Mouse (Mus musculus): Measurements from ENCODE around the gene Herpud1. TPM values are rescaled to one million over a fixed set of nuclear protein-coding genes. Genes with fewer than 3 reads are reported as not detected.

Gene Herpud1
- total and polyA plus RNA-seq, 2 experiments: 421 to 575 TPM

DNA sequence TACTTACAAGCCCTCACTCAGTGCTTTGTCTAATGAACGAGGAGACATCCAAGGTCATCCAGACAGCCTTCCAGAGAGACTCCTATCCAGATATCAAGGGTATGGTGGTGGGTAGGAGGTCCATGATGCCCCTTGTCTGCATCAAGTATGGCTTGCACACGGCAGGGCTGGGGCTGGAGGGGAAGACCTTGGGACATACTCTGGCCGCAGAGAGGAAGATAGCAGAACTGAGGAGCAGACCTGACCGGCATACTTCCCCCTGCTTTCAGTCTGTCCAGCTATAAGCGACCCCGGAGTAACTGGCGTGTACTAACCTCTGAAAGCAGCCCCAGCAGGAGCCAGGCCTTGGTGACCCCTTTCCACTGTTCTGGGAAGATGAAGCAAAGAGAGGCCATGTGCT is 23.3 kb downstream of the Herpud1 start:
- no peak for DNase-seq (ENCODE audit: extremely low read depth, low read depth, low spot score)
- no peak overlapping the region for H3K9ac ChIP-seq (ENCODE audit: low read depth, low read length)
- H3K27ac ChIP-seq (replicated peaks; ENCODE audit: insufficient read depth, low read depth, low read length): no peak overlapping the region
- no peaks in the 10 kb centered on the region for H3K79me2 ChIP-seq (ENCODE audit: control insufficient read depth, insufficient read depth, low read length)
- H3K36me3 ChIP-seq (ENCODE audit: control insufficient read depth, insufficient read depth, low read length): no peaks in the 10 kb centered on the region
- no peak for TF ChIP-seq POLR2A (IDR thresholded peaks at IDR 0.05; ENCODE audit: extremely low read depth, insufficient read depth, low read length)
- no peak for TF ChIP-seq CTCF (IDR thresholded peaks at IDR 0.05; ENCODE audit: low read depth, low read length)
- H3K4me3 ChIP-seq (ENCODE audit: insufficient read depth, low read depth, low read length): no peak overlapping the region
- H3K27me3 ChIP-seq (ENCODE audit: control insufficient read depth, insufficient read depth, low read length): no peaks in the 10 kb centered on the region
- WGBS: 93% methylated on average over 7 of the region's 7 CpGs
- no peaks in the 10 kb centered on the region for H3K4me1 ChIP-seq (ENCODE audit: control insufficient read depth, insufficient read depth, low read length)

DNA sequence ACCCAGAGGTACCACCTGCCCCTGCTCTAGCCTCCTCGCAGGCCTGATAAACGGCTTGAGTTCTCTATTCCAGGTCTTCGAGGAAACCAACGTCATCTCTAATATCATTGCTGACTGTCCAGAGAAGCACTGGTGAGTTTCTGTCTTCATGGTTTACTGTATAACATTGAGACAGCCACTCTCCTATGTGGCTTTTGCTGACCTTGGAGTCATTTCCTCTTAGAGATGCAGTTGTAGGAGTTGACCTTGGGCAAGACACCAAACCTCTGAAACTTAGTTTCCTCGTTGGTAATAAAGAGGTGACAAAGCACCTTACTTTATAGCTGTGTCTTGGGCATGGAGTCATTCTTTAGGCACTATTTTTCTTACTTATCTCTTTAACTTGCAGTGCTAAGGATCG is 26.3 kb downstream of the Herpud1 start:
- no peak overlapping the region for H3K27ac ChIP-seq (replicated peaks; ENCODE audit: insufficient read depth, low read depth, low read length)

DNA sequence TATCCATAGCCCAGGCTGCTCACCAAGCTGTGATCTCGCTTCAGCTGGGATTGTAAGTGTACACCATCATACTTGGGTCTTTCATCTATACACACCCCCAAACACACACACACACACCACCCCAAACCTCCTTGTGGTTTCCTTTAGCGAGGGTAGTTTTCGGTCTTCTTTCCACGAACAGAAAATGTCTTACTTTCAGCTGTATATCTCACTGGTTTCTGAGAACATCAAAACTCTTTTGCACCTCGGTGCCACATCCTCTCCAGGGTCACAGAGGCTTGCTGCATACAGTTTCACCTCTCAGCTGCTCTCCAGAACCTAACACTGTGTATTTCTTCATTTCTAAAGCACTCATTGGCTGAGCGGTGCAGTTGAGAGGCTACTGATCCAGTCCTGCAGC is 27.3 kb downstream of the Herpud1 start:
- no peak for DNase-seq (ENCODE audit: extremely low read depth, low read depth, low spot score)
- TF ChIP-seq POLR2A (IDR thresholded peaks at IDR 0.05; ENCODE audit: extremely low read depth, insufficient read depth, low read length) (no peak), CTCF (IDR thresholded peaks at IDR 0.05; ENCODE audit: low read depth, low read length) (no peak)
- 88% methylated on average over 6 of the region's 6 CpGs for WGBS
- Histone ChIP-seq H3K9ac (ENCODE audit: low read depth, low read length) (no peak overlapping the region), H3K27me3 (ENCODE audit: control insufficient read depth, insufficient read depth, low read length) (no peaks in the 10 kb centered on the region), H3K36me3 (ENCODE audit: control insufficient read depth, insufficient read depth, low read length) (no peaks in the 10 kb centered on the region), H3K4me3 (ENCODE audit: insufficient read depth, low read depth, low read length) (no peak overlapping the region), H3K27ac (replicated peaks; ENCODE audit: insufficient read depth, low read depth, low read length) (no peak overlapping the region), H3K4me1 (ENCODE audit: control insufficient read depth, insufficient read depth, low read length) (no peaks in the 10 kb centered on the region), H3K79me2 (ENCODE audit: control insufficient read depth, insufficient read depth, low read length) (no peaks in the 10 kb centered on the region)

More for the DNA sequence above, 26.3 kb downstream of the Herpud1 start:
- H3K36me3 ChIP-seq (ENCODE audit: control insufficient read depth, insufficient read depth, low read length): no peaks in the 10 kb centered on the region
- 82% methylated on average over 6 of the region's 6 CpGs for WGBS
- no peak overlapping the region for H3K9ac ChIP-seq (ENCODE audit: low read depth, low read length)
- H3K27me3 ChIP-seq (ENCODE audit: control insufficient read depth, insufficient read depth, low read length): no peaks in the 10 kb centered on the region
- no peak for DNase-seq (ENCODE audit: extremely low read depth, low read depth, low spot score)
- no peak overlapping the region for H3K4me3 ChIP-seq (ENCODE audit: insufficient read depth, low read depth, low read length)
- no peaks in the 10 kb centered on the region for H3K4me1 ChIP-seq (ENCODE audit: control insufficient read depth, insufficient read depth, low read length)
- TF ChIP-seq CTCF (IDR thresholded peaks at IDR 0.05; ENCODE audit: low read depth, low read length) (no peak), POLR2A (IDR thresholded peaks at IDR 0.05; ENCODE audit: extremely low read depth, insufficient read depth, low read length) (no peak)
- H3K79me2 ChIP-seq (ENCODE audit: control insufficient read depth, insufficient read depth, low read length): no peaks in the 10 kb centered on the region

DNA sequence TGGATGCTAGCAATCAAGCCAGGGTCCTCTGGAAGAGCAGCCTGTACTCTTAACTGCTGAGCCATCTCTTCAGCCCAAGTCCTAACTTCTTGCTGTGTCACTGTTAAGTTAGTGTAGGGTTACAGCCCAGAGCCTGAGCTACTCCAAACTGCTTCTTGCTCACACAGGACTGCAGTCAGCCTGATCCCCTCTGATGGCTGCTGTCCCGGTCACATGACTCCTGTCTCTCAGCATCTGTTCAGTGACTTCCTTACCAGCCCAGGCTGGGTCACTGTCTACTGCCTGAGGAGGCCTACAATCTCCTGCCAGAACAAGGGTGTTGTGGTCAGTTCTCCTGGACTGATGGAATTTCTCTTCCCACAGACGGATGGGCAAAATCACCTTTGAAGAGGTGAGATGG is 29.0 kb downstream of the Herpud1 start:
- no peak overlapping the region for H3K27ac ChIP-seq (replicated peaks; ENCODE audit: insufficient read depth, low read depth, low read length)
- H3K9ac ChIP-seq (ENCODE audit: low read depth, low read length): no peak overlapping the region
- no peak overlapping the region for H3K4me3 ChIP-seq (ENCODE audit: insufficient read depth, low read depth, low read length)
- 79% methylated on average over 2 of the region's 2 CpGs for WGBS
- H3K4me1 ChIP-seq (ENCODE audit: control insufficient read depth, insufficient read depth, low read length): no peaks in the 10 kb centered on the region
- H3K27me3 ChIP-seq (ENCODE audit: control insufficient read depth, insufficient read depth, low read length): no peaks in the 10 kb centered on the region
- DNase-seq (ENCODE audit: extremely low read depth, low read depth, low spot score): no peak
- H3K36me3 ChIP-seq (ENCODE audit: control insufficient read depth, insufficient read depth, low read length): no peaks in the 10 kb centered on the region
- TF ChIP-seq CTCF (IDR thresholded peaks at IDR 0.05; ENCODE audit: low read depth, low read length) (no peak), POLR2A (IDR thresholded peaks at IDR 0.05; ENCODE audit: extremely low read depth, insufficient read depth, low read length) (no peak)
- H3K79me2 ChIP-seq (ENCODE audit: control insufficient read depth, insufficient read depth, low read length): no peaks in the 10 kb centered on the region

DNA sequence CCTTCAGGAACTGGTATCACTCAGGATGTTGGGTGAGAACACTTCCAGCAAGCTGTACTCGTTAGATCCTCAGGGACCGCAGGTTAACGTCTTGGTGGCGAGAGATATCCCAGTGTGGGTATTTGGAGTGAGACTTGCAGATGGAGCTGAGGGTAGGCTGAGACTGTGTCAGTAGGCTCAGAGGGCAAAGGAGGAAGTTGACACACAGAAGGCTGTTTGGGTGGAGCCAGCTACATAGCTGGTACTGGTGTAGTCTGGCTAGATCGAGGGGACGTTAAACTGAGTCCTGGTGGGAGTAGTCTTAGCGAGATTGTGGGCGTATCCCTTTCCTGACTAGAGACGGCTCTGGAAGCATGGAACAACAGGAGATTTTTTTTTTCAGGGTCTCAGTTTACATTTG is 31.8 kb downstream of the Herpud1 start:
- H3K27ac ChIP-seq (replicated peaks; ENCODE audit: insufficient read depth, low read depth, low read length): no peak overlapping the region
- no peaks in the 10 kb centered on the region for H3K4me1 ChIP-seq (ENCODE audit: control insufficient read depth, insufficient read depth, low read length)
- TF ChIP-seq POLR2A (IDR thresholded peaks at IDR 0.05; ENCODE audit: extremely low read depth, insufficient read depth, low read length): no peak
- no peak for TF ChIP-seq CTCF (IDR thresholded peaks at IDR 0.05; ENCODE audit: low read depth, low read length)
- H3K4me3 ChIP-seq (ENCODE audit: insufficient read depth, low read depth, low read length): no peak overlapping the region
- no peaks in the 10 kb centered on the region for H3K79me2 ChIP-seq (ENCODE audit: control insufficient read depth, insufficient read depth, low read length)
- 72% methylated on average over 9 of the region's 9 CpGs for WGBS
- no peak for DNase-seq (ENCODE audit: extremely low read depth, low read depth, low spot score)
- no peak overlapping the region for H3K9ac ChIP-seq (ENCODE audit: low read depth, low read length)
- no peaks in the 10 kb centered on the region for H3K27me3 ChIP-seq (ENCODE audit: control insufficient read depth, insufficient read depth, low read length)
- H3K36me3 ChIP-seq (ENCODE audit: control insufficient read depth, insufficient read depth, low read length): no peaks in the 10 kb centered on the region

DNA sequence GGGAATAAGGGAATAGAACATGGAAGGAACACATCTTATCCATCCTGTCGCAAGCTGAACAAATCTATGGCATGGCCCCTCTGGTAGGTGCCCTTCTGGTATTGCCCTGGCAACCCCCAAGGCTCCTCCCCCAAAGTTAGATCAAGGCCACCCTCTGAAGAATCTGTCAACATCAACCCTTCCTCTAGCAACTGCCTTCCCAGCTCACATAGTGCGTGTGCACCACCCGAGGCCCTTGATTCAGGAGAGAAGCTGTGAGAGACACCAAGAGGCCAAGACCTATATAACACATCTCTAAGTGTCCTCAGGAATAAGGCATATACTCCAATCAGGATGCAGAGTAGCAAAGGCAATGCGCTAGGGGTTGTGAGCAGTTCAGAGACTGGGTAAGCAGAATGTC is 36.0 kb downstream of the Herpud1 start:
- 88% methylated on average over 4 of the region's 4 CpGs for WGBS
- TF ChIP-seq POLR2A (IDR thresholded peaks at IDR 0.05; ENCODE audit: extremely low read depth, insufficient read depth, low read length): no peak
- TF ChIP-seq CTCF (IDR thresholded peaks at IDR 0.05; ENCODE audit: low read depth, low read length): no peak

More for the DNA sequence above, 36.0 kb downstream of the Herpud1 start:
- H3K27ac ChIP-seq (replicated peaks; ENCODE audit: insufficient read depth, low read depth, low read length): no peak overlapping the region
- H3K4me3 ChIP-seq (ENCODE audit: insufficient read depth, low read depth, low read length): no peak overlapping the region
- H3K79me2 ChIP-seq (ENCODE audit: control insufficient read depth, insufficient read depth, low read length): no peaks in the 10 kb centered on the region
- DNase-seq (ENCODE audit: extremely low read depth, low read depth, low spot score): no peak
- no peaks in the 10 kb centered on the region for H3K36me3 ChIP-seq (ENCODE audit: control insufficient read depth, insufficient read depth, low read length)
- peaks cover under 1% of the 10 kb centered on the region for H3K4me1 ChIP-seq (ENCODE audit: control insufficient read depth, insufficient read depth, low read length)
- H3K9ac ChIP-seq (ENCODE audit: low read depth, low read length): no peak overlapping the region
- no peaks in the 10 kb centered on the region for H3K27me3 ChIP-seq (ENCODE audit: control insufficient read depth, insufficient read depth, low read length)

Data from liver, adult 2 months (tissue).